Mouse (Mus musculus) lung, adult 2 months (tissue): ENCODE measurements around the gene Acox2. TPM values are rescaled to one million over a fixed set of nuclear protein-coding genes. Genes with fewer than 3 reads are reported as not detected.
A peak's percentile ranks its signal among the peaks of the same experiment; 100 is the strongest.
"Not testable (repeated sequence)": the region's sequence is repeated elsewhere in the genome, so short reads cannot be mapped to it uniquely, and the experiment has no call there.

Source experiments
- DNase-seq: peaks from one replicate; pipeline ENCODE4 v3.0.0; 2022
- H3K4me1 ChIP-seq: fragments of 200-500 bp; 2 replicates; pipeline ENCODE4 v1.6.1; 2011; ENCODE audit warnings: low read length; ENCODE audit not compliant: control insufficient read depth, insufficient read depth
- H3K4me3 ChIP-seq: fragments of 200-500 bp; replicated peaks from 2 replicates; pipeline ENCODE3; 2011; ENCODE audit warnings: low read depth, mild to moderate bottlenecking, control low read depth, low read length; ENCODE audit errors: extremely low read depth
- CTCF ChIP-seq: fragments of 200-500 bp; IDR thresholded peaks from 2 replicates; pipeline ENCODE4 v1.5.1; 2011; ENCODE audit warnings: mild to moderate bottlenecking, low read length, control low read depth; ENCODE audit not compliant: insufficient read depth
- POLR2A ChIP-seq: fragments of 200-500 bp; IDR thresholded peaks from 2 replicates; pipeline ENCODE4 v1.6.1; 2011; ENCODE audit warnings: low read depth, mild to moderate bottlenecking, control low read depth, low read length, borderline replicate concordance; ENCODE audit errors: extremely low read depth
- WGBS: fragments of 180-500 bp; shearing (Covaris S2); methylation state at CpG from one replicate; pipeline ENCODE4 v1.1.7; 2018; 5-methylcytosine and 5-hydroxymethylcytosine counted together
- polyA plus RNA-seq: library from polyadenylated mRNA; depleted of rRNA; stranded (reverse); fragments of >200 nt; gene quantifications from 2 replicates; pipeline ENCODE4 v1.2.3, GENCODE M21; 2012; rRNA removed

Gene Acox2
- polyA plus RNA-seq, result 12.7 and 24.4 TPM in 2 replicates

- no peak for TF ChIP-seq CTCF
- TF ChIP-seq POLR2A, result no peak
- Histone ChIP-seq H3K4me3 (no peak within 1 kb of the TSS), H3K4me1 (no peaks in the 10 kb centered on the region; the same call in 1 of the 2 replicates)
- WGBS, result 75% methylated on average over 3 of the region's 3 CpGs
- DNase-seq, result no peak
Measured at GRCm38 (mm10) chr14:8259166-8259565, at the start of gene Acox2. Gene Acox2 (minus strand): TSS chr14:8259353.

GRCm38 (mm10) chr14:8308650-8309049 lies 49.5 kb upstream of the Acox2 start:
- peak overlapping the region; percentile 20 for H3K4me3 ChIP-seq
- no peak for DNase-seq
- peak; percentile 21; the same call in 1 of the 2 replicates for TF ChIP-seq CTCF
- TF ChIP-seq POLR2A, result no peak
- 81% methylated on average over 3 of the region's 3 CpGs for WGBS
- H3K4me1 ChIP-seq, result peaks cover 11% of the 10 kb centered on the region

DNA sequence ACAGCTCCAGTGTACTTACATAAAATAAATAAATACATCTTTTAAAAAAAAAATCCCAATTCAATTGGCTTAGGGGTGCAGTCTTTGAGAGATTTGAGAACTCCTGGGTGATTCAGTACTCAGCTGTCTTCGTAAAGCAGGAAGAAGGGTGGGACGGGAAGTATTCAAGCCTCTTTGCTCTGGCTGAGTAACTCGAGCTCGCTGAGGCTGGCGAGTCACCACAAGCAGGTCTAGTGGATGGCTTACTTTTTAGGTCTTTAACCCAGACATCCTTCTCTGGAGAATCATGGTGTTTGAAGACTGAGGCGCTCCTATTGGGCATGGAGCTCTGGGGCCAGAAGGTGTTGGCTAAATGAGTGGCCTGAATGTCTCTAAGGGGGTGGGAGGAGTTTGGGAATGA lies 47.7 kb upstream of the Acox2 start:
- H3K4me3 ChIP-seq, result no peak overlapping the region
- TF ChIP-seq CTCF (no peak), POLR2A (no peak)
- no peak for DNase-seq
- peaks cover 11% of the 10 kb centered on the region for H3K4me1 ChIP-seq
- WGBS, result 53% methylated on average over 6 of the region's 6 CpGs

GRCm38 (mm10) chr14:8305014-8305413 lies 45.9 kb upstream of the Acox2 start:
- DNase-seq, result no peak
- WGBS, result 52% methylated on average over 3 of the region's 3 CpGs
- peaks cover 5% of the 10 kb centered on the region for H3K4me1 ChIP-seq
- TF ChIP-seq CTCF (no peak), POLR2A (no peak)
- H3K4me3 ChIP-seq, result no peak overlapping the region

DNA sequence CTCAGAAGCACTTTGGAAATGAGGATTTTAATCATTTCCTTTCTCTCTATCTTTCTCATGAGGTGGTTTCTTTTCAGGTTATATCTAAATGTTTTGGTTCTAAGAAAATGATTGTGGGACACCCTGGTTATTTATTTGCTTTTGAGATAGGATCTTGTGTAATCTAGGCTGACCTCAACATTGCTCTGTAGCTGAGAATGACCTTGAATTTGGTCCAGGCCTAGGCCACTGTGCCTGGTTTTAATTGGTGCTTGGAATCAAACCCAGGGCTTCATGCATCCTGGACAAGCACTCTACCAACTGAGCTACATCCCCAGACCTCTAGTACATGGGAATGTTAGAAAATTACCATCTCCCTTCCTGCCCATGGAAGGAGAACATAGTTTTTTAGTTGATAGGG lies 44.9 kb upstream of the Acox2 start:
- TF ChIP-seq POLR2A, result no peak
- TF ChIP-seq CTCF, result no peak
- no peak overlapping the region for H3K4me3 ChIP-seq
- DNase-seq, result no peak
- peaks cover 5% of the 10 kb centered on the region for H3K4me1 ChIP-seq

GRCm38 (mm10) chr14:8302687-8303086 lies 43.5 kb upstream of the Acox2 start:
- Histone ChIP-seq H3K4me1 (peaks cover 3% of the 10 kb centered on the region), H3K4me3 (no peak overlapping the region)
- TF ChIP-seq POLR2A (no peak), CTCF (no peak)
- WGBS, result 34% methylated on average over 10 of the region's 10 CpGs
- no peak for DNase-seq

GRCm38 (mm10) chr14:8300281-8300680 lies 41.1 kb upstream of the Acox2 start:
- no peak for TF ChIP-seq POLR2A
- peak; percentile 67 for TF ChIP-seq CTCF
- WGBS, result 25% methylated on average over 8 of the region's 8 CpGs
- peak; percentile 61 for DNase-seq
- H3K4me3 ChIP-seq, result no peak overlapping the region
- no peaks in the 10 kb centered on the region; the same call in 1 of the 2 replicates for H3K4me1 ChIP-seq

GRCm38 (mm10) chr14:8297889-8298293 lies 38.7 kb upstream of the Acox2 start:
- Histone ChIP-seq H3K4me3 (no peak overlapping the region), H3K4me1 (no peaks in the 10 kb centered on the region)
- DNase-seq, result peak; percentile 39
- WGBS, result 32% methylated on average over 5 of the region's 5 CpGs
- TF ChIP-seq POLR2A (no peak), CTCF (no peak)

DNA sequence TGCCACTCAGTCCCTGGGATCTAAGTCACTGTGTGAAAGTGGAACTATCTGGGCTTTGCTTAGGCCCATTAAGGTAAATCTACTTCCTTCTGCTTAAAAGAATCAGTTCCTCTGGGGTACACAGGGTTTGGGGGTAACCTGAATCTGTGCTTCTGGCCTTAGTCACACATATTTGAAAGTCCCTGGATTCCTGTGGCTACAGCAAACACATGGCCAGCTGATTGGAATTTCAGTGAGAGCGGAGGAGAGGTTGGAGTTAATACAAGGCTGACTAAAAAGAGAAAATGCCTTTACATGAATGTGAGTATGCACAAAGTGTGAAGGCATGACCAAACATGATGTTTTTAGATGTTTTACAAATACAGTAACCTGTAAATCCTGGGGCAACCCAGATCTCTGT lies 35.1 kb upstream of the Acox2 start:
- DNase-seq, result no peak
- Histone ChIP-seq H3K4me1 (no peaks in the 10 kb centered on the region), H3K4me3 (no peak overlapping the region)
- 86% methylated on average over 1 of the region's 1 CpGs for WGBS
- TF ChIP-seq POLR2A (no peak), CTCF (no peak)

- 79% methylated on average over 5 of the region's 5 CpGs for WGBS
- not testable (repeated sequence) for H3K4me3 ChIP-seq, DNase-seq, H3K4me1 ChIP-seq
Measured at GRCm38 (mm10) chr14:8286595-8286994, 27.4 kb upstream of the Acox2 start.

GRCm38 (mm10) chr14:8283784-8284183 lies 24.6 kb upstream of the Acox2 start:
- Histone ChIP-seq H3K4me3 (no peak overlapping the region), H3K4me1 (no peaks in the 10 kb centered on the region)
- TF ChIP-seq CTCF, result no peak
- no peak for TF ChIP-seq POLR2A
- no peak for DNase-seq

DNA sequence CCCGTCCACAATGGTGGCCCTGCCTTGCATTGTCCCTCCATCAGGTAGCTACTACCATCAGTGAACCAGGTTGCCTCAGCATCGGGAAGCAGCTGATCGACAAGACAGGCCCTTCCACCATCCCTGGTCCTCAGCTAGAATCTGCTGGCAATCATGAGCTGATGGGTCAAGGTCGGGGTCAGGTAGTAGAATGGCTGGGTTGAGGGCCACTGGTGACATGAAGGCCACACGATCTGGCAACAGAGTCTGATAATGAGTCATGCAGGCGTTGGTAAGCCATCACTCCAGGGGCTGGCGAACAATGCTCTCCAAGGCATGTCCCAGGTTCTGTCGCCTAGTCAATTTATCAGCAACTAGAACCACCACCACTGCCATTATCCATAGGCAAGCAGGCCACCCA lies 12.1 kb upstream of the Acox2 start:
- H3K4me1 ChIP-seq, H3K4me3 ChIP-seq, DNase-seq: not testable (repeated sequence)
- WGBS, result 81% methylated on average over 8 of the region's 8 CpGs
